Mouse (Mus musculus): ENCODE data around the gene Mcee.

Mcee gene

GRCm38 (mm10) chr7:64424861-64425260 is 32.5 kb downstream of the Mcee start:
- in situ Hi-C loops (cut with MboI, MseI): loop anchor here in 1 of 2 experiments (25.0 kb wide), 1 partner anchor 662 kb away; no protein-coding TSS in a partner anchor

GRCm38 (mm10) chr7:64439595-64440518 is 47.5 kb downstream of the Mcee start:
- in situ Hi-C loops (cut with MboI, MseI): loop anchor here (10.0 to 25.0 kb wide), 2 partner anchors 275 to 647 kb away; no protein-coding TSS in a partner anchor

- in situ Hi-C loops (cut with MboI, MseI): loop anchor here (10.0 to 25.0 kb wide), 2 partner anchors 274 to 647 kb away; no protein-coding TSS in a partner anchor
These were observed 48.1 kb downstream of the Mcee start for GRCm38 (mm10) chr7:64440519-64440918.

- in situ Hi-C loops (cut with MboI, MseI): no loop called here
These were observed 58.2 kb downstream of the Mcee start for GRCm38 (mm10) chr7:64450631-64451030.

GRCm38 (mm10) chr7:64451441-64451840 is 59.0 kb downstream of the Mcee start:
- in situ Hi-C loops (cut with MboI, MseI): no loop called here

- in situ Hi-C loops (cut with MboI, MseI): no loop called here
These were observed 59.5 kb downstream of the Mcee start for GRCm38 (mm10) chr7:64451861-64452382.

GRCm38 (mm10) chr7:64452471-64453222 is 60.2 kb downstream of the Mcee start:
- in situ Hi-C loops (cut with MboI, MseI): no loop called here

- in situ Hi-C loops (cut with MboI, MseI): no loop called here
These were observed 63.8 kb downstream of the Mcee start for GRCm38 (mm10) chr7:64456176-64456575.

- in situ Hi-C loops (cut with MboI, MseI): no loop called here
These were observed 64.3 kb downstream of the Mcee start for GRCm38 (mm10) chr7:64456676-64457075.

GRCm38 (mm10) chr7:64457811-64458210 is 65.4 kb downstream of the Mcee start:
- in situ Hi-C loops (cut with MboI, MseI): no loop called here

Measured in T-helper 17 cell (primary cell).